Mouse (Mus musculus) megakaryocyte, embryonic 14.5 days (primary cell): ENCODE results near the gene Gjc1.

Experiments
- FLI1 ChIP-seq: IDR thresholded peaks from 2 replicates; pipeline ENCODE4 v1.6.1; 2012; ENCODE audit warnings: low read length, inconsistent platforms, mixed read lengths
- GATA1 ChIP-seq: IDR thresholded peaks from 3 replicates; pipeline ENCODE4 v1.6.1; 2012; ENCODE audit warnings: mixed read lengths, low read length, inconsistent platforms, borderline replicate concordance

DNA sequence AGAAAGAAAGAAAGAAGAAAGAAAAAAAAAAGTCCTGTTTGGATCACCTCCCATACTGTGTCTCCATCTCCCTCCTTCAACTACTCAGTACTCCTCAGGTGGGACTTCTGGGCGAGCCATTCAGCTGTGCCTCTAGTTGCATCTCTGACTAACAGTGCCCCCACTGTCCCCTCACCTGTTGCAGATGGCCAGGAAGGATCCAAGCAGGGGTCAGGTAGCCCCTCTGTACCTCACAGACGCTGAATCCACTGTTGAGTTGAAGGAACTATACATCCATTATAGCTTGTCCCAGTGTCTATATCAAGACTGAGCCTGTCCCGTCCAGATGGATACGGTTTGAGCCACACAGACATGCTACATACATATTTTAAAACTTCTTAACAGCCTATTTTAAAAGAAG is 38.0 kb downstream of the Gjc1 start:
- TF ChIP-seq GATA1 (no peak), FLI1 (no peak)
